Mouse (Mus musculus) intestine, postnatal 0 days (tissue): ENCODE data around the gene Prkca. TPM values are rescaled to one million over a fixed set of nuclear protein-coding genes. Genes with fewer than 3 reads are reported as not detected.

ENCODE experiments used
- ATAC-seq: fragments of 200-750 bp; cut with Nextera tagmentation; 2 replicates; pipeline ENCODE4 v1.8.0; 2017; ENCODE audit warnings: mild to moderate bottlenecking, moderate TSS enrichment, moderate library complexity
- H3K27ac ChIP-seq: fragments of 300-500 bp; sonication (generic); 2 replicates; pipeline ENCODE4 v1.5.1; 2014; ENCODE audit warnings: mild to moderate bottlenecking, low read depth, low read length, moderate library complexity
- H3K27me3 ChIP-seq: fragments of 300-500 bp; sonication (generic); replicated peaks from 2 replicates; pipeline ENCODE4 v1.6.1; 2014; ENCODE audit warnings: low read length, mixed read lengths; ENCODE audit not compliant: control insufficient read depth, insufficient read depth
- H3K36me3 ChIP-seq: fragments of 300-500 bp; sonication (generic); 2 replicates; pipeline ENCODE4 v1.6.1; 2014; ENCODE audit warnings: mild to moderate bottlenecking, moderate library complexity; ENCODE audit not compliant: control insufficient read depth, insufficient read depth
- H3K4me1 ChIP-seq: fragments of 300-500 bp; sonication (generic); replicated peaks from 2 replicates; pipeline ENCODE4 v1.6.1; 2014; ENCODE audit warnings: antibody characterized with exemption, low read length, mixed read lengths; ENCODE audit not compliant: control insufficient read depth, insufficient read depth
- H3K4me2 ChIP-seq: fragments of 300-500 bp; sonication (generic); replicated peaks from 2 replicates; pipeline ENCODE4 v1.6.1; 2014; ENCODE audit warnings: low read depth, mild to moderate bottlenecking, moderate library complexity
- H3K4me3 ChIP-seq: fragments of 300-500 bp; sonication (generic); 2 replicates; pipeline ENCODE4 v1.5.1; 2014; ENCODE audit warnings: low read depth, low read length
- H3K9ac ChIP-seq: fragments of 300-500 bp; sonication (generic); 2 replicates; pipeline ENCODE4 v1.6.1; 2014; ENCODE audit warnings: mild to moderate bottlenecking, low read depth, low read length
- H3K9me3 ChIP-seq: fragments of 300-500 bp; sonication (generic); 2 replicates; pipeline ENCODE4 v1.6.1; 2016; ENCODE audit warnings: mixed run types; ENCODE audit not compliant: control insufficient read depth
- CTCF ChIP-seq: sonication (generic); IDR thresholded peaks from 2 replicates; pipeline ENCODE4 v1.5.1; 2016; ENCODE audit warnings: low read depth, mild to moderate bottlenecking, control low read depth, antibody characterized with exemption, moderate library complexity
- WGBS: fragments of 180-500 bp; shearing (Covaris S2); extraction: QIAGEN DNeasy Blood & Tissue Kit; methylation state at CpG from one replicate; pipeline ENCODE4 v1.1.7; 2014; 5-methylcytosine and 5-hydroxymethylcytosine counted together
- polyA plus RNA-seq: library from polyadenylated mRNA; unstranded; fragments of >200 nt; fragmentation: Nextera tagmentation; extraction: Ambion mirVana; gene quantifications from 2 replicates; pipeline ENCODE4 v1.2.1, GENCODE M21; 2015

Gene Prkca
- polyA plus RNA-seq, 1 experiment from 2014 or later: 14.5 TPM

DNA sequence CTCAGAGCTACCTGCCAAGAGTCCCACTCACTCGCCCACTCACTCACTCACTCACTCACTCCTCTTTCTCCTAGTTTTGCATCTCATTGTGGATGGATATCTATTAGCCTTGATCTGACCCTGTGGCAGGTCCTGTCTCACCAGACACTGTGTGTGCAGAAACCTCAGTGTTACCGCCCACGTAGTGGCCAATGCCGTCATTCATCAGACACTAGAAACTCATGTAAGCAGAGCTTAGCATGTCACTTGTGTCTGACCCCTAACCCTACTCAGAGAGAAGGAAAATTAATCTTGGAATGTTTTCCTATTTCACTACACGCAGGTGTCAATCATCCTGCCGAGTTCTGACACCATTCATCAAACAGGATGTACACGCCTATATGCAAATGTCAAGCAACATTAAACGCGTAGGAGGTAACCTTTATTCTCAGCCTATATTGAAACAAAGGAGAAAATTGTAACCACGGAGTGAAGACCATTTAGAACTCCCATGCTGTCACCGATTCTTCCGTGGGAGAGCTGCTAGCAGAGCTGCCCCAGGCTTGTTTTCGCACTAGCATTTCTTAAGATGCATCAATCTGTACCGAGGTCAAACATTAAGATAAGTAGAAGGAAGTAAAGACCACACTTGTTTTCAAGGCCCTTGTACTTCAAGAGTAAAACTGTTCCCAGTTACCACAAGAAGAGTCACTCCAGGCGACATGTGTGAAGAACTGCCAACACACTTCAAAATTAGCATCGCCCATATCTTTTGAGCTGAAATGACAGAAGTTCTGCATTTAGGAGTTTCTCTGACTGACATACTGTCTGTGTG lies 70.9 kb downstream of the Prkca start:
- TF ChIP-seq CTCF: no peak
- Histone ChIP-seq H3K36me3 (no peaks in the 10 kb centered on the region), H3K9ac (no peak overlapping the region), H3K4me3 (no peak overlapping the region), H3K4me1 (peaks cover 7% of the 10 kb centered on the region), H3K27ac (no peak overlapping the region), H3K9me3 (no peaks in the 10 kb centered on the region), H3K27me3 (no peaks in the 10 kb centered on the region), H3K4me2 (no peak overlapping the region)
- no peak for ATAC-seq
- 60% methylated on average over 16 of the region's 16 CpGs for WGBS

DNA sequence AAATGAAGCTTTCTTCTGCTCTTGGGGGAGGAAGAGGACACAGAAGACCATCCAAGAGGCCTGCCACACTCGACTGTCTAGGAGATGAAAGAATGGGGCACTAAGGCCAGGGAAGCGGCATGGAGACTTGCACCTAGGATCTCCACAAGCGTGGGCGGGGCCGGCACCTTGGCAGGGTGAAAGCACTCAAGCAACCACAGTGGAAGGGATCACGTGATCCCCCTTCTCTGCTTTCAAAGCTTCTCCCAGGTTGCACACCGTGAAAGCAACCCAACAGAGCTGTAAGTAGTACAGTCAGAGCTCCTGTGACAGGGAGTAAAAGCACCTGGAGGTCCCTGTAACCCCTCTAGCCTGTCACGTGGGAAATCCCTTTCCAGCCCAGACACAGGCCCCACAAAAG lies 72.4 kb downstream of the Prkca start:
- peak; percentile 44 for ATAC-seq
- Histone ChIP-seq H3K4me3 (no peak overlapping the region), H3K9ac (no peak overlapping the region), H3K27ac (peak overlapping the region; percentile 15; the same call in 1 of the 2 replicates), H3K9me3 (no peaks in the 10 kb centered on the region), H3K4me2 (no peak overlapping the region), H3K27me3 (no peaks in the 10 kb centered on the region), H3K4me1 (peaks cover 7% of the 10 kb centered on the region), H3K36me3 (no peaks in the 10 kb centered on the region)
- WGBS: 35% methylated on average over 8 of the region's 8 CpGs
- no peak for TF ChIP-seq CTCF

DNA sequence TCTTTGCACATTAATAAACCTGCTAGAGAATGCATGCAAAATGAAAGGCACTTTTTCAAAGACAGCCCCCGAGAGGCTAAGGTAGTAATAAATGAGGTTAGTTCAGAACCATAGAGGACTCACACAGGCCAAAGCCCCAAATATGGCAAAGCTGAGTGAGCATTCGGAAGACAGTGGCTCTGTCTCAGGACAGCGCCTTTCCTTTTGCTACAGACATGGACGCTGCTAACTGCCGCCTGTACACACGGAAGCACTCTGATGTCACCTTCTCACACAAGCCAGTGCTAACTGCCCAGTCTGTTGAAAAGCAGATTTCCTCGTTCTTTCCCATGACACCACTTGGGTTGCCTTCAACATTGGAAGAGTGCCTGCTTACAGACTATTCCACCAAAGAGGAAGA lies 74.2 kb downstream of the Prkca start:
- H3K9ac ChIP-seq: no peak overlapping the region
- no peak overlapping the region for H3K4me2 ChIP-seq
- ATAC-seq: no peak
- H3K27me3 ChIP-seq: no peaks in the 10 kb centered on the region
- no peak overlapping the region for H3K4me3 ChIP-seq
- H3K27ac ChIP-seq: no peak overlapping the region
- peaks cover 14% of the 10 kb centered on the region for H3K4me1 ChIP-seq
- no peak for TF ChIP-seq CTCF
- H3K36me3 ChIP-seq: no peaks in the 10 kb centered on the region
- H3K9me3 ChIP-seq: no peaks in the 10 kb centered on the region
- 68% methylated on average over 7 of the region's 7 CpGs for WGBS

DNA sequence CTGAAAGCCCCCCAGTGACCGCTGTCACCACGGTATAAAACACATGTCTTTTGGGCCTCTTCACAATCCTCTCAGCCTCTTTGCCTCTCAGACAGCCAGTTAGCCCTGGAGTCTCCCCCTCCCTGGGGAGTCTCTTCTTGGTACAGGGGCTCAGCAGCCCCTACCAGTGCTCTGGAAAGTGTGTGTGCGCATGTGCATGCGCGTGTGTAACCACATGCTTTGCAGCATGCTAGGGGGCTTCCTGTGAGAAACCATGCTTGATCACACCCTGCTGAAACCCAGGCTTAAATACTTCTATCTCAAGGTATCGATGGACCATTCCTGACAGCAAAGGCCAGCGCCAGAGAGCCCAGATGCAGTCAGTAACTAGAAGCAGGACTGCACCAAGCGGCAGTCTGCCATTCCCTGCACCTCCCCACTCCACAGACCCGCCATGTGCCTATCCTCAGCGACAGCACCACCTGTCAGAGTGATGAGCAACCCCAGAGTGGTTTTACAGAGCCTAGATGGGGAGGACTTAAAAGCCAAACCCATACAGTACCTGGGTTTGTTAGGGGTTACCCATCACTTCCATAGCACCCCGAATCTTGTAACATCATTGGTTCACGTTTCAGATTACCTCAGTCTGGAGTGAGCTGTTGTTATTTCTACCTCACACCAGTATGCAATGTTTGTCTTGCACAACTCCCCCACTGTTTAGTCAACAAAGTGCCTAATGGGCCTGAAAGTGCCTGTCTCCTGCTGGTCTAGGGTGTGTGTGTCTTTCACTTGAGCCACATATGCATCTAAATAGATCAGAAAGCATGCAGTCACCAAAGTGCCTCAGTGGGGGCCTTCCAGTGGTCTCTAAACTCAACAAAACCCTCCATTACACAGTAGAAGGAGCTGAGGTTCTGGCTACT lies 75.1 kb downstream of the Prkca start:
- no peak overlapping the region for H3K9ac ChIP-seq
- no peak for TF ChIP-seq CTCF
- whole genome bisulfite sequencing: 80% methylated on average over 12 of the region's 12 CpGs
- no peak for ATAC-seq
- no peak overlapping the region for H3K4me3 ChIP-seq
- H3K27ac ChIP-seq: no peak overlapping the region
- no peaks in the 10 kb centered on the region for H3K27me3 ChIP-seq
- peaks cover 14% of the 10 kb centered on the region for H3K4me1 ChIP-seq
- H3K36me3 ChIP-seq: no peaks in the 10 kb centered on the region
- no peak overlapping the region for H3K4me2 ChIP-seq
- no peaks in the 10 kb centered on the region for H3K9me3 ChIP-seq

DNA sequence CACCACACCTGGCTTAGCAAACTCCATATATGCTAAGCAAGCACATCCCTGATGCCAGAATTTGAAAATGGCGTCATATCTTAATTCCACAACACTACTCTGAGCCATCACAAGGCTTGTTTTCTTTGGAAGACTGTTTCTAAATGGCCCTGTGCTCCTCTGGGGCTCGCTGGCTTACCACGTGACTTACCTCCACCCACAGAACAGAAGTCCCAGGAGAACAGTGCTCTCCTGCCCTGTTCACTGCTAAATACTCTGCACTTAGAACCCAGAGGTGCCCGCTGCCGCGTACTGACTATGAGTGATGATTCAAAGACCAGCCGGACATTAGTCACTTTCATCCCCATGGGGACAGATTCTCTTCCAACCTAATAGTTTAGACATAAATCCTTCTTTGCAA lies 75.9 kb downstream of the Prkca start:
- peaks cover 14% of the 10 kb centered on the region for H3K4me1 ChIP-seq
- TF ChIP-seq CTCF: no peak
- H3K27ac ChIP-seq: no peak overlapping the region
- H3K27me3 ChIP-seq: no peaks in the 10 kb centered on the region
- no peaks in the 10 kb centered on the region for H3K9me3 ChIP-seq
- no peaks in the 10 kb centered on the region for H3K36me3 ChIP-seq
- WGBS: 86% methylated on average over 7 of the region's 7 CpGs
- H3K4me2 ChIP-seq: no peak overlapping the region
- H3K4me3 ChIP-seq: no peak overlapping the region
- ATAC-seq: no peak
- H3K9ac ChIP-seq: no peak overlapping the region

DNA sequence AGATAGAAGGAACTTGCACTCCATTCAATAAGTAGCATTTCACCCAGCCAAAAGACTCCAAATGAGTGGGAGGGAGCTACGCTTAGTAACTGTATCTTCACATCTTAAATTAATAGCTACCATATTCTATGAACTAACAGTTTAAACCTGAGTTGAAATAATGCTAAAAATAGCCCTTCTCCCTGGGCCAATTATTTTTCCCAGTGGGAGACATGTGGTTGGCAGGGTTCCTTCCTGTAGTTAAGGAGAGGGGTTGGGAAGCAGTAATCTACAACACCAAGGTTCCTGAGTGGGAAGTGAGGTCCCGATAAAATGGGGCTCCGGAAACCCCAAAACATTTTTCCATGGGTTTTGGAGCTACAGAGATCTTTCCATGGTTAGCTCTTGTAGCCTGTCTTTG lies 76.7 kb downstream of the Prkca start:
- no peaks in the 10 kb centered on the region for H3K9me3 ChIP-seq
- WGBS: 74% methylated on average over 3 of the region's 3 CpGs
- H3K27me3 ChIP-seq: no peaks in the 10 kb centered on the region
- no peak overlapping the region for H3K4me2 ChIP-seq
- H3K4me3 ChIP-seq: no peak overlapping the region
- peaks cover 14% of the 10 kb centered on the region for H3K4me1 ChIP-seq
- ATAC-seq: no peak
- H3K36me3 ChIP-seq: no peaks in the 10 kb centered on the region
- no peak overlapping the region for H3K9ac ChIP-seq
- no peak overlapping the region for H3K27ac ChIP-seq
- no peak for TF ChIP-seq CTCF
